Mouse (Mus musculus) adrenal gland, postnatal 25 days (tissue): ENCODE measurements around the gene Rab13. TPM values are rescaled to one million over a fixed set of nuclear protein-coding genes. Genes with fewer than 3 reads are reported as not detected.
"Not testable (repeated sequence)": the region's sequence is repeated elsewhere in the genome, so short reads cannot be mapped to it uniquely, and the experiment has no call there.

Source experiments
- DNase-seq: peaks from one replicate; pipeline ENCODE4 v3.0.0; 2021; ENCODE audit warnings: mixed read lengths
- total RNA-seq: library from RNA; stranded (reverse); gene quantifications from 2 replicates; pipeline ENCODE4 v1.2.3, GENCODE M21; 2021

Gene Rab13
- total RNA-seq, 1 experiment from 2014 or later: 49.5 TPM

- DNase-seq: no peak
Observed at GRCm38 (mm10) chr3:90231075-90231474, 17.6 kb downstream of the Rab13 start.

DNA sequence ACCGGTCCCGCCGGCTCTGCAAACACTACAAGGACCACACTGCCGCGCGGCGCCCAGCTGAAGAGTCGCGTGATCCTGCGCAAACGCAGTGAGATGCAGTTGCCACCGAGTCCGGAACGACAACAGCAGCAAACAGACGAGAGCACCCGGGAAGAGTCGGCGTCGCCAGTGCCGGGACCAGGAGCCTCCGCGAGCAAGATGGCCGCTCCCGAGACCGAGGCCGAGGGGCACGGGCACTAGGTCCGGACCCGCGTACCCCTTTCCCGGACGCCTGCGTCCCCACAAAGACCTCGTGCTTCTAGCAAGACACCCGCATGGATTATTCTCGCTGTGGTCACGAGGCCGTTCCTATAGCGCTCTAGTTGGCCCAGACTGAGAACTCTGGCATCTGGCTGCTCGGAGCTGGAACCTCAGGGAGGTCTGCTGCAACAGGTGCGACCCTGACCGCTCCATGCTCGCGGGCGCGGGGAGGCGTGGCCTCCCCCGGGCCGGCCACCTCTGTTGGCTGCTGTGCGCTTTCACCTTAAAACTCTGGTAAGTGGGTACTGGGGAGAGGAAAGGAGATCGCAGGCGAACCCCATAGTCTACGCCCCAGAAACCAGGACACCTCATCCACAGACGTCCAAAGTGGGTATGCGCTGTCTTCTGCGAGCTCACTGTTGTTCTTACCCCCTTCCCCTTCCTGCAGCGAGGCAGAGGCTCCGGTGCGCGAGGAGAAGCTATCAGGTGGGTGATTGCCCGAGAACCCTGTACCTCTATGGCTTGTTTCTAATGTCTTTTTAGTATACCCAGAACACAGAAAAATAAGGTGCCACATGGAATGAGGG is 18.2 kb downstream of the Rab13 start, which contains the start of gene Jtb:
TSS of gene Jtb (plus strand) at position 91 of the 827 bp plus-strand sequence.
- DNase-seq: peak; percentile 93

DNA sequence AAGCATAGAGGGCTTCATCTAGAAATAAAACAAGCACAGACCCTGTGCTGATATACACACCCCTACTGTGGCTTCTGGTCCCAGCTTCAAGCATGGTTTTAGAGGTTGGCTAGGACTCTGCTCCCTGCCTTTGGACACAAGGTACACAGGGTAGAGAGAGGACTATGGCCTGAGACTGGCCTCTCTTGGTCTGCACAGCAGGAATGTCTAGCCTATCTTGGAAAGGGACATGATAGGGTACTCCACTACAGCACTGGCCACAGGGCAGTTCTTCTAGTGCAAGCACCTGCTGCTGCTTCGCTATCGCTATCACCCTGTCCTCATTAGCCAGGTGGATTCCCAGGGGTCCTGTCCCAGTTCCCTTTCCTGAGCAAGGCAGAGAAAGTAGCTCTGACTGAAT is 27.8 kb downstream of the Rab13 start:
- DNase-seq: no peak

DNA sequence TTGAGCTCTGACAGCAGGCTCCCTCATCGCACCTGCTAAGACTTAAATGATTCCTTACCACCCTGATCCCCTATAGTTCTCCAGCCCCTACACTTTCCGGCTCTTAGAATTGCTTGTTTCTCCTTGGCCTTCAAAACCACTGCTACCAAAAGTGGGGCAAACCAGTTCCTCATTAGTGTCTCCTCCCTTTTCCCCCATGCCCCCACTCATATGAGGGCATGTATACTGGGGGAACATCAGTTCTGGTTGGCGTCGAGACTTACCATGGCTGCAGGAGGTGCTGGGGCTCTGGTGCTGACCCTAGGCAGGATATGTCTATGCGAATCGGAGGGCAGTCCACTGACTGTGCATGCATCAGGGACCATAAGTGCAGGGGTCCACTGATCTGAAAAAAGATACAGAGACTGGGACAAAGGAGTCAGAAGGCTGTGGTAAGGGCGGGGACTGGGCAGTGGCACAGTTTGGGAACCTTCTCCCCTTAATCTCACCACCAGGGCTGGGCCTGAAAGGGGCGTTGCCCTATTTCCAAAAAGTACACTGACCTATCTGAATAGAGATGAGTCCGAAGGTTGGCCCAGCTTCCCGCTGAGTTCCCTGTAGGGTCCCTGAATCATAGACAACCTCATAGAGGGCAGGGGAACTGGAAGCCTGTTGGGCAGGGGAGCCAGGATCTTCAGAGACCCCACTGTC is 28.3 kb downstream of the Rab13 start:
- DNase-seq: no peak

DNA sequence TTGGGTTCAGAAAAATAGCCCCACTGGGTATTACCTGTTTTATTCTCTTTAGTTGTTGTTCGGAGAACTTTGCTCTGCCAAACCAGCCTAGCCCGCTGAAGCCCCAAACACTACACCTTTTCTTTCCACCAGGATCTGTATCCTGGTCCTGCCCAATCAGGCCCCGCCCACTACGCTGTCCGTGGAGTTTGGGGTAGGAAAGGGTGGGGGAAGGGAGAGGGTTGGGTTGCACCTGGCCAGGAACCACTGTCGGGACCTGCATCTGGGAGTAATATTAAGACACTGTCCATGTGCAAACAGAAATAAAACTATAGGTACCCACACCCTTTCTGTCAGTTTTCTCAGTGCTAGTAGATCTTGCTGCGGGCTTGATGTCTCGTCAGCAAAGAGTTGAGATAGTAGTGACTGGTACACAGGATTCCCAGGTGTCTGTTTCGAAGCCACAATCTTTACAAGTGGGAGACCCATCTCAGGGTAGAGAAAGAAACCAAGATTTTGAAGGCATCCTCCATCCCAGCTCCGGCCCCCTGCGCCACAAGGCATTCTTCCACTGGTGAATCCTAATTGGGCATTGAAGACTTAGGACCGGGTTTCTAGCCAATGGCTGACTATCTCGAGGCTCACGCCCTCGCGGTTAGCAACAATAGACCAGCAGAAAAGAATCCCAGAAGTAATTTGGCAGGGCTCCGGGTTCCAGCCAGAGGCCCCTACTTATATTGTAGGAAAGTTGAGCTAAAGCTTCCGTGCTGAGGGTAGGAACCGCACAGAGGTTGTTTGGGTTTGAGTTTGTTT is 29.7 kb downstream of the Rab13 start, which contains the start of gene Creb3l4:
TSS of gene Creb3l4 (minus strand) at position 529 of the 792 bp plus-strand sequence.
- DNase-seq: peak; percentile 44

GRCm38 (mm10) chr3:90245406-90245805 is 31.9 kb downstream of the Rab13 start:
- no peak for DNase-seq

GRCm38 (mm10) chr3:90247630-90247959 is 34.1 kb downstream of the Rab13 start:
- DNase-seq: no peak

GRCm38 (mm10) chr3:90247960-90248745 is 34.7 kb downstream of the Rab13 start, which contains the start of gene Slc39a1:
TSS of gene Slc39a1 (plus strand) at chr3:90248172.
- peak; percentile 90 for DNase-seq

DNA sequence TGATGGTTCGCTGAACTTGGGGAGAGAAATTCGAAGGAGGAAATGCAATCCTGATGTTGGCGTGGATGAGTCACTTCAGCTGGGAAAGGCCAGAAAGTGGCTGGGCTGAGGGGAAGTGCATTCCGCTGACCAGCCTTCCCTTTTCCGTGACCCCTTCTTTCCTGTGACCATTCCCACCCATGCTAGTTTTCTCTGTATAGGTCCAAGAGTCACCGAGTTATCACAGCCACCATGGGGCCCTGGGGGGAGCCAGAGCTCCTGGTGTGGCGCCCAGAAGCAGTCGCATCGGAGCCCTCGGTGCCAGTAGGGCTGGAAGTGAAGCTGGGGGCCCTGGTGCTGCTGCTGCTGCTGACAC is 35.2 kb downstream of the Rab13 start:
- DNase-seq: peak; percentile 30

GRCm38 (mm10) chr3:90250791-90251190 is 37.3 kb downstream of the Rab13 start:
- DNase-seq: no peak

- not testable (repeated sequence) for DNase-seq
Observed at GRCm38 (mm10) chr3:90251731-90252226, 38.3 kb downstream of the Rab13 start.

GRCm38 (mm10) chr3:90252659-90253058 is 39.2 kb downstream of the Rab13 start:
- not testable (repeated sequence) for DNase-seq

DNA sequence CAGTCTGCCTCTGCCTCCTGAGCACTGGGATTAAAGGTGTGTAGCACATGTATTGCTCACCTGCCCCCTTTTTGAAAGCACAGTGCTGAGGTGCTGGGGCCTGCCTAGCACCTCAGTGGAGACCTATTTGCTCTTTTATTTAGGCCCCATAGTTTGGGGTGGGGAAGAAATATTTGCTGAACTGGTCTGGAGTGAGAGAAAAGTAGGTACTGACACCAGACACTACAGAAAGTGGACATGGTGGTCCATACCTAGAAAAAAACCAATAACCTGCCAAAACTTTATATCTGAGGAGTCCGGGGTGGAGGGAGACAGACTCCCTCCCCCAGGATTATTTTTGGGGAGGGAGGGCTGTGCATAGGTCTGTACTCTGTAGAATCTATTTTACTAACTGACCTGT is 39.7 kb downstream of the Rab13 start:
- DNase-seq: not testable (repeated sequence)

DNA sequence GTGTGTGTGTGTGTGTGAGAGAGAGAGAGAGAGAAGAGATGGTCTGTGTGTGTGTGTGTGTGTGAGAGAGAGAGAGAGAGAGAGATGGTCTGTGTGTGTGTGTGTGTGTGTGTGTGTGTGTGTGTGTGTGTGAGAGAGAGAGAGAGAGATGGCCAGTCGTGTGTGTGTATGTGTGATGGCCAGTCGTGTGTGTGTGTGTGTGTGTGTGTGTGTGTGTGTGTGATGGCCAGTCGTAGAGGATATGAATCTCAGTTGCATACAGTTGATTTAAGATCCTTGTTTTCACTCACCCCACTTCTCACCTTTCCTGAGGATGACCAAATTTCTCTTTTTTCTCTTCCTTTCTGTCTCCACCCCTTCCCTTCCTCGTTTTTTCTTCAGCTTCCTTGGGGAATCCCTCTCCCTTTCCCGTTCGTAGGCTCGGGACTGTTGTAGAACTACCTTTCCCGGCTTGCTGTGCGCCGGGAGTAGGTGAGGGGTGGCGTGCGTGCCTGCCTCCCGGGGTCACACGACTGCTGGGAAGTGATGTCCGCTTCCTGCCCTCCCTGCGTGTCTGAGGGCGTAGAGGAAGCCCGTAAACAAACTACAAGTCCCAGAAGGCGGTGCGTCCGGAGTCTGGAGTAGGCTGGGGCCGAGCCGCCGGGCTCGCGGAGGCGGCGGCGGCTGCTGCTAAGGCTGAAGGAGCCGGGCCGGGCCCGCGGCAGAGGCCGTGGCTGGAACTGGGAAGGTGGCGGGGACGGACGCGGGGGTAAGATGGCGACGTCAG is 40.3 kb downstream of the Rab13 start, which contains the start of gene Crtc2:
TSS of gene Crtc2 (plus strand) at position 511 of the 766 bp plus-strand sequence.
- DNase-seq: peak; percentile 91

- peak; percentile 64 for DNase-seq
Observed at GRCm38 (mm10) chr3:90254419-90255193, 41.1 kb downstream of the Rab13 start.

DNA sequence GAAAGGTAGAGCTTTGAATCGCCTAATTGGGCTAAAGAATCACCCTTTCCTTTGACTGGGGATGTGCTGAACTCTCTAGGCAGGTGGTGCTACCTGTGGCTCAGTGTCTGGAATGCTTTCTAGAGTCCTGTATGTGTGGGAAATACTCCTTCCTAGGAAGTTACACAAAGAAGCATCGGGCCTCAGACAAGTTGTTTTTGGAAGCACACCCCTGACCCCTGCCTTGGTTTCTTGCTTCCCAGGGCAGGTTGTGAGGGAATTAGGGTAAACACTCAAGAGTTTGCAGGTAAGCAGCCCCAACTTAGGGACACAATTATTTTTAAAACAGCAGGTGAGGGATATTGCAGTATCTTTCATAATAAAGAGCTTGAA is 41.7 kb downstream of the Rab13 start:
- DNase-seq: no peak

- no peak for DNase-seq
Observed at GRCm38 (mm10) chr3:90255784-90256353, 42.4 kb downstream of the Rab13 start.

- peak; percentile 68 for DNase-seq
Observed at GRCm38 (mm10) chr3:90256731-90257530, 43.4 kb downstream of the Rab13 start.

- no peak for DNase-seq
Observed at GRCm38 (mm10) chr3:90258521-90258920, 45.0 kb downstream of the Rab13 start.
